Mouse (Mus musculus): ENCODE measurements at regions not wholly inside any gene's neighbourhood (a gene's known extent, or its start where the extent isn't known, plus 50 kb on each side); places are given as distances from the start of the nearest gene placed in this dataset.

- no peaks in the 10 kb centered on the region; the same call in 1 of the 2 replicates for H3K27me3 ChIP-seq (ENCODE audit: control insufficient read depth, insufficient read depth, low read length, poor library complexity, severe bottlenecking)
- H3K36me3 ChIP-seq (ENCODE audit: control insufficient read depth, insufficient read depth, low read length, poor library complexity, severe bottlenecking) = no peaks in the 10 kb centered on the region
- no peak for DNase-seq (ENCODE audit: low read depth, low spot score)
Observed at GRCm38 (mm10) chr13:92960031-92960430, 115.5 kb downstream of the Mtx3 start.

DNA sequence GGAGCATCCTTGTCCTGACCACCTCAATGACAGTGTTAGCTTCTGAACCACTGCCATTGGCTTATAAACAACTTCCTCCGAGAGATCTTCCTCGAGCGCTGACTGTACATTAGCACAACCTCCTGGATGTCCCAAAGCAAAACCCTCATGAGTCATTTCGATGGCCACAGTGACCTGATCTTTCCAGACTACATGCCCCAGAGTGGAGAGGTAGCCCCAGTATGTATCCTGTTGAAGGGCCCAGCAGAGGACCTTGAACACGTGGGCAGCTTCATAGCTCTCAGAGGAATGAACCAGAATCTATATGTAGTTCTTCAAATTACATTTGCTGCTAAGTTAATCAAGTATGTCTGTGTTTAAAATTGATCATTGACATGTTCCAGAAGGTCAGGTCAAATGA lies 118.1 kb downstream of the Mtx3 start:
- H3K36me3 ChIP-seq (ENCODE audit: control insufficient read depth, insufficient read depth, low read length, poor library complexity, severe bottlenecking) = no peaks in the 10 kb centered on the region
- no peaks in the 10 kb centered on the region; the same call in 1 of the 2 replicates for H3K27me3 ChIP-seq (ENCODE audit: control insufficient read depth, insufficient read depth, low read length, poor library complexity, severe bottlenecking)
- DNase-seq (ENCODE audit: low read depth, low spot score) = no peak

GRCm38 (mm10) chr13:92963351-92963895 lies 118.9 kb downstream of the Mtx3 start:
- H3K36me3 ChIP-seq (ENCODE audit: control insufficient read depth, insufficient read depth, low read length, poor library complexity, severe bottlenecking) = no peaks in the 10 kb centered on the region
- no peak for DNase-seq (ENCODE audit: low read depth, low spot score)
- H3K27me3 ChIP-seq (ENCODE audit: control insufficient read depth, insufficient read depth, low read length, poor library complexity, severe bottlenecking) = no peaks in the 10 kb centered on the region; the same call in 1 of the 2 replicates

DNA sequence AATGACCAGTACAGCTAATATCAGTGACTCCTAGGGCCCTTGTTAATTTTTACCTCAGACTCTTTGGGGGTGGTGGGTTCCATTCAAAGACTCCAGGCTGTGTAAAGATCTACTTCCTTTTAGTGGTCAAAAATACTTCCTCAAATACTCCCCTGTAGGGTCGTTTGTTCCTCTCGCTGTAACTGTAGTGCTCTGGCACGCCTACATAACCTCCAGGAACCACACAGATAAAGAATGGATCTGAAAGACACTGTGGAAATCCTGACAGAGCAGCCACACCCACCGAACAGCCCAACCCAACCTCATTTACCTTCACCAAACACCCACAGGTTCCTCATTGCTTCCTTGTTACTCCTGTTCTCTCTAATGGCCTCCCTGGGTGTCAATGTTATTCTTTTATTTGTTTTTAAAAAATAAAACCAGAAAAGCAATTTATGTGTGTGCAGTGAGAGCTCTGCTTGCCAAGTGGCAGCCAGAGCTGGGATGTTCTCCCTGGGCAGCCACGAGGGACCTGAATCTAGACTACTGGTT lies 119.7 kb downstream of the Mtx3 start:
- peak; percentile 53 for DNase-seq (ENCODE audit: low read depth, low spot score)
- H3K36me3 ChIP-seq (ENCODE audit: control insufficient read depth, insufficient read depth, low read length, poor library complexity, severe bottlenecking) = no peaks in the 10 kb centered on the region
- H3K27me3 ChIP-seq (ENCODE audit: control insufficient read depth, insufficient read depth, low read length, poor library complexity, severe bottlenecking) = no peaks in the 10 kb centered on the region; the same call in 1 of the 2 replicates

DNA sequence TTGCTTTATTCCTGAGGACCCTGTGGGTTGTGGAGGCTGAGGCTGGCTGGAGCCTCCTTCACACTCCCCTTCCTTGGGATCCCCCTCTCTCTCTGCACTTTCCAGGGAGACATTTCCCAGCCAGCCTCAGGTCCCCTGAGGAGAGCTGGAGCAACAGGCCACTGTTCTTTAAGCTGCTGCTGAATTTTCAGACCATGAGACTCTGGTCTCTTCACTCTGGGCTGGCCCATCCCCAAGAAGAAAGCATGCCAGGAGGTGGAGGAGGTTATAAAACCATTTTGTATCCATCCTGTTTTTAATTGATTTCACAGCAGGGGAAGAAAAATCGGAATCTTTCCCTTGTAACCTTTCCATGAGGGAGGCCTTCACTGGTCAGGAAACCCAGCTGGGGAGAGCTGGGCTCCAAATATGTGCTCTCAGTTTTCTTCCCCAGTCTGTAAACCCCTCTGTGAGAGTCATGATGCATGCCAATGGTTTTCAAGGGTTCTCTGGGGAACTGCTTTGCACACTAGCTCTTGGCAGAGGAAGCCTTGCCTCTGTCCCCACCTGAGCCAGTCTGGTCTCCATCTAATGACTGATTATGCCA lies 122.6 kb downstream of the Mtx3 start:
- Histone ChIP-seq H3K36me3 (ENCODE audit: control insufficient read depth, insufficient read depth, low read length, poor library complexity, severe bottlenecking) (no peaks in the 10 kb centered on the region), H3K27me3 (ENCODE audit: control insufficient read depth, insufficient read depth, low read length, poor library complexity, severe bottlenecking) (no peaks in the 10 kb centered on the region)
- no peak for DNase-seq (ENCODE audit: low read depth, low spot score)

DNA sequence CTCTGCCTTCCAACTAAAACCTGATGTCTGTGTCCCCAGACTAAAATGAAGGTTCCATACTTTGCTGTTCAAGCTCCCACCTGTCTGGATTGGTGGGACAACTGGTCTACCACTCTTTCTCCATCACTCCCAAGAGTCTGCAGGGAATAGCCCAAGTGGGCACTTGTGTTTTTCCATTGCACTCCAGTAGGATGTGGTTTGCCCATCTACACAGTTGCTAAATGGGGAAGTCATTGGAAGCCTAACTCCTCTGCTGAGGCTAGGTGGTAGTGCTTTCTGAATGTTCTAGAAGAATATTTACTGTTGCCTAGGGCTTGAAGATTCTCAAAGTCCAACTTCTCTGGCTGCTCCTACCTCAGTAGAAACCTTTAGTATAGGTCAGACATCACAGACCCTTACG lies 125.0 kb downstream of the Mtx3 start:
- no peak for DNase-seq (ENCODE audit: low read depth, low spot score)
- Histone ChIP-seq H3K36me3 (ENCODE audit: control insufficient read depth, insufficient read depth, low read length, poor library complexity, severe bottlenecking) (no peaks in the 10 kb centered on the region), H3K27me3 (ENCODE audit: control insufficient read depth, insufficient read depth, low read length, poor library complexity, severe bottlenecking) (no peaks in the 10 kb centered on the region)

DNA sequence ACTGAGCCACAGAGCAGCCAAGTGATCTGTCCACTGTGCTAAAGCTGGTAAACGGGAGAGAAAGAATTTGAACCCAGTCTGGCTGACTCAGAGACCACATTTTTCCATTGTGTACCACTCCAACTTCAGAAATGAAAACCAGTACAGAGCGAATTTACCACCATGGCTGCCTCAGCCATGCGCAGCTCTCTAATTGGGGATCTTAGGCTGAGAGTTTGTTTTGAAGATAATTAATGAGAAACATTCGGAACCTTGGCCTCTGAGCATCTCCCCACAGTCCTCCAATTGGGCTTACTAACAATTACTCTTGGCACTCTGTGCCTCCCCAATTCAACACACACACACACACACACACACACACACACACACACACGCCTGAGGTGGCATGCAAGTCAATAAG lies 128.3 kb downstream of the Mtx3 start:
- no peak for DNase-seq (ENCODE audit: low read depth, low spot score)
- Histone ChIP-seq H3K27me3 (ENCODE audit: control insufficient read depth, insufficient read depth, low read length, poor library complexity, severe bottlenecking) (no peaks in the 10 kb centered on the region), H3K36me3 (ENCODE audit: control insufficient read depth, insufficient read depth, low read length, poor library complexity, severe bottlenecking) (no peaks in the 10 kb centered on the region)

DNA sequence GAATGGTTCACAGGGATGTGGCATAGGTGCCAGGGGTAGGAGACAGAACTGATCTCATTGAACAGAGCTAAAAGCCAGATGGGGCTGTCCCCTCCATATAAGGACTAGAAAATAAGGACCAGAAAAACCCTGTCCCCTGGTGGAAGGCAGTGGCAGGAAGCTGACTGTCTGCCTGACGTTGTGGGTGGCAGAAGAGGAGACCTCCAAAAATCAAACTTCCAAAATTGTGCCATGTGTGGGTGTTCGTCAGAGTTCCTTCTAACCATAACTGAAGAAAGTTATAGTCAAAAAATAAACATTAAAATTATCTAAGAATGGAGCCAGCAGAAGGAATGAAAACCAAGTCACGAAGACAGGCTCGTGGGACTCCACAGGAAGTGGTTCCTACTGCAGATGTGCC lies 129.2 kb downstream of the Mtx3 start:
- no peak for DNase-seq (ENCODE audit: low read depth, low spot score)
- H3K36me3 ChIP-seq (ENCODE audit: control insufficient read depth, insufficient read depth, low read length, poor library complexity, severe bottlenecking) = no peaks in the 10 kb centered on the region
- H3K27me3 ChIP-seq (ENCODE audit: control insufficient read depth, insufficient read depth, low read length, poor library complexity, severe bottlenecking) = no peaks in the 10 kb centered on the region

- DNase-seq (ENCODE audit: low read depth, low spot score) = peak; percentile 85
- no peaks in the 10 kb centered on the region for H3K36me3 ChIP-seq (ENCODE audit: control insufficient read depth, insufficient read depth, low read length, poor library complexity, severe bottlenecking)
- H3K27me3 ChIP-seq (ENCODE audit: control insufficient read depth, insufficient read depth, low read length, poor library complexity, severe bottlenecking) = no peaks in the 10 kb centered on the region
Observed at GRCm38 (mm10) chr13:92986719-92987553, 142.4 kb downstream of the Mtx3 start.

GRCm38 (mm10) chr13:92987691-92988090 lies 143.1 kb downstream of the Mtx3 start:
- Histone ChIP-seq H3K36me3 (ENCODE audit: control insufficient read depth, insufficient read depth, low read length, poor library complexity, severe bottlenecking) (no peaks in the 10 kb centered on the region), H3K27me3 (ENCODE audit: control insufficient read depth, insufficient read depth, low read length, poor library complexity, severe bottlenecking) (no peaks in the 10 kb centered on the region)
- no peak for DNase-seq (ENCODE audit: low read depth, low spot score)

DNA sequence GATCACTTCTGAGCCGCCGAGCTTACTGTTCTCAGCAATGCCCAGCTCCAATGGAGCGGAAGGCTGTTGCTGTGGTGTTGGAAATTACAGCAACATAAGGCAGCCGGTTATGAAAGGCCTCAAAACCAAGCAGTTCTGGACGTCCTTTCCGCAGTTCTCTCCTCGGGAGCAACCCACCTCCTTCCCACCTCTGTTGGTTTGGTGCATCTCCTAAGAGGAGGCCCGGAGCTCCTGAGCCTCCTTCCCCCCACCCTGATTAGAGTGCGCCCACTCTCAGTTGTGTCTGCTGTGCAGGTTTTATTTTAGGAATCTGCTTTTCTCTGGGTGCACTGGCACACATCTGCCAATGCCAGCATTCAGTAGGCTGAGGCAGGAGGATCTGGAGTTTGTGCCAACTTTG lies 144.0 kb downstream of the Mtx3 start:
- H3K36me3 ChIP-seq (ENCODE audit: control insufficient read depth, insufficient read depth, low read length, poor library complexity, severe bottlenecking) = no peaks in the 10 kb centered on the region

DNA sequence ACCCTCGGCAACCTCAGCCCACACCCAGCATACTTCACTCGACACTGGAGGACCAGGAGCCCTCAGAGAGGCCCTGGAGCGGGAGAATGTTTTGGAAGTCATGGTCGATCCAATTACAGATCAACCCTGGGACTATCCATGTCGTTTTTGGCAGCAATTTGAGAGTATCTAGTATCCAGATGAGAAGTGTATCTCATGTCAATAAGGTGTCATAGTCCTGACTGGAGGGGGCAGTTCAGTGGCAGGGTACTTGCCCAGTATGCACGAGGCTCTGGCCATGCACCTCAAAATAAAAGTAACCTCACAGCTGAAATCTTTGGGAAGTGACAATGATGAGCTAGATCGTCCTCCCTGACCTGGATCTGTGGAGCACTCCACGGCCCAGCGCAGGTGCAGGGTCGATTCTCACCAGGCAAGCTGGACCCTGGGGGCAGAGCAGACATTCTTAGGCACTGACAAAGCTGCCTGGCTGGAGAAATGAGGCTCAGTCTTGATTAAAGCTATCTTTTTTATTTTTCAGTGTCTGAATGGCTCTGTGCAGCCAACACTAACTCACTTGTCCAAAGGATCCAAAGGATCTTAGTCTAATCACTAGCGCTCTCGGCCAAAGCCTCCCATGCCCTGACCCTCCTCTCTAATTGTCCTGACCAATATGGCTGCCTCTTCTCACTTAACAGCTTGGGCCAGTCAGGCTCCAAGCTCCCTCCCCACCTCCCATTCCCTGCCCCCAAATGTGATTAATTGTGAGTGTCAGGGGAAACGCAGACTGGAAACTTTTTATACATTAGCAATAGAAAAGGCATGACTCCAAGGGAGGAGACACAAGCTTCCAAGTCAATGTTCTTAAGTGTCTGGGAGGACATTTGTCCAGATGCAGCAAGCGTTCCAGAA lies 146.0 kb downstream of the Mtx3 start:
- DNase-seq (ENCODE audit: low read depth, low spot score) = no peak
- no peaks in the 10 kb centered on the region for H3K36me3 ChIP-seq (ENCODE audit: control insufficient read depth, insufficient read depth, low read length, poor library complexity, severe bottlenecking)
- H3K27me3 ChIP-seq (ENCODE audit: control insufficient read depth, insufficient read depth, low read length, poor library complexity, severe bottlenecking) = no peaks in the 10 kb centered on the region

More for the DNA sequence above, 144.0 kb downstream of the Mtx3 start:
- no peaks in the 10 kb centered on the region for H3K27me3 ChIP-seq (ENCODE audit: control insufficient read depth, insufficient read depth, low read length, poor library complexity, severe bottlenecking)
- DNase-seq (ENCODE audit: low read depth, low spot score) = no peak

Measured in splenic B cell, adult 2 months (primary cell).